In the genomic region with DNA sequence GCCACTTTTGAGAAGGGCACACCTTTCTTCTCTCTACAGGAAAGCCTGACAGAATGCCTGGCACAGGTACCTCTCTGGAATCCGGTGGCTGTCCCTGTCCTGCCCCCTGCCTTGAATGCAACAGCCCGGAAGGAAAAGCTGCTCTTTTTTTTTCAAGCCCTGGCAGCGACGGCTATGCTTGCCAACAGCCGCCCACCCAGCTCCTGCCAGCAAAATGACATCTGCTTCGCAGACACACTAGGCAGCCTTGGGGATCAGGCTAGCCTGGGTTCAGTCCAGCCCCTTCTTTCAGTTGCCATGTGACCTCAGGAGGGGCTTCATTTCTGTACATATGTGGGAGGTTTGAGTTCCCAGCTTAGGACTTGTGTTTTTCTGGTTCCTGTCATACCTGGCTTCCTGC, we compare ENCODE assay signal across 11 mouse cellular contexts. TPM values are rescaled to one million over a fixed set of nuclear protein-coding genes. Genes with fewer than 3 reads are reported as not detected.
DNase-seq lines count a peak whose midpoint lies in the region; ATAC-seq and TF ChIP-seq lines count a peak whose summit lies in the region.
"Had no signal": no experiment of that assay in that cellular context is flagged by ENCODE, and none has a peak within 500 bp of the region (broad histone marks: within the 10 kb centered on the region; RNA-seq: fewer than 3 reads in every experiment).

No protein-coding gene starts in this region.

- H3K4me3 ChIP-seq in liver, postnatal 0 days (ENCODE audit: low read depth, low read length) = no peak overlapping the region
- H3K4me3 ChIP-seq: heart, embryonic 15.5 days; neural tube, embryonic 15.5 days had no signal

- peak; percentile 59 for DNase-seq in cerebellum, adult 11-12 months
- DNase-seq in lung, postnatal 10 days = peak; percentile 8
- DNase-seq in lung, postnatal 14 days = no peak
- DNase-seq in layer of hippocampus, adult 8-10 months (ENCODE audit: low spot score in 2 of 2) = peak; percentile 37 to 64
- DNase-seq in right cerebral cortex, postnatal 14 days = peak; percentile 49
- no peak for DNase-seq in liver, postnatal 0 days
- no peak for DNase-seq in gastrocnemius, postnatal 25 days

- no peaks in the 10 kb centered on the region for H3K36me3 ChIP-seq in liver, postnatal 0 days (replicated peaks; ENCODE audit: insufficient read depth, low read length)
- H3K36me3 ChIP-seq: heart, embryonic 15.5 days; neural tube, embryonic 15.5 days had no signal

- no peak for TF ChIP-seq CTCF in liver, postnatal 0 days (IDR thresholded peaks at IDR 0.05; ENCODE audit: low read depth)

- no peaks in the 10 kb centered on the region for H3K9me3 ChIP-seq in liver, postnatal 0 days (ENCODE audit: low read length)
- H3K9me3 ChIP-seq: heart, embryonic 15.5 days; neural tube, embryonic 15.5 days had no signal

- no peaks in the 10 kb centered on the region for H3K4me1 ChIP-seq in liver, postnatal 0 days (ENCODE audit: insufficient read depth)

- H3K27ac ChIP-seq in liver, postnatal 0 days (ENCODE audit: low read depth) = no peak overlapping the region
- H3K27ac ChIP-seq: heart, embryonic 15.5 days; macrophage; neural tube, embryonic 15.5 days had no signal

- no peak for ATAC-seq in cerebellum, adult (ENCODE audit: insufficient number of reproducible peaks, low FRiP score, low TSS enrichment)
- no peak for ATAC-seq in liver, postnatal 0 days

- no peak for TF ChIP-seq EP300 in liver, postnatal 0 days (IDR thresholded peaks at IDR 0.05; ENCODE audit: low read depth)

- H3K4me2 ChIP-seq in liver, postnatal 0 days (ENCODE audit: low read depth, low read length) = no peak overlapping the region
- H3K4me2 ChIP-seq: heart, embryonic 15.5 days; neural tube, embryonic 15.5 days had no signal

- 77% methylated on average over 6 of the region's 6 CpGs for WGBS in liver, postnatal 0 days (ENCODE audit: insufficient replicate concordance)

- H3K27me3 ChIP-seq in liver, postnatal 0 days (ENCODE audit: insufficient read depth, low read length) = no peaks in the 10 kb centered on the region
- H3K27me3 ChIP-seq: heart, embryonic 15.5 days; neural tube, embryonic 15.5 days had no signal

- H3K9ac ChIP-seq in liver, postnatal 0 days (replicated peaks) = no peak overlapping the region
- H3K9ac ChIP-seq: heart, embryonic 15.5 days; neural tube, embryonic 15.5 days had no signal

RNA-seq across cellular contexts. Expression of a gene that starts 9.4 kb away (rescaled TPM):
- total RNA-seq in layer of hippocampus, adult 8-10 months (2022) = 10 to 100 TPM; 18.7 to 22.9 (median 20.5) TPM
- 0.06 and 0.21 TPM in 2 replicates for polyA plus RNA-seq in liver, postnatal 0 days (2015; fragmentation: Nextera tagmentation; extraction: Ambion mirVana)
- total RNA-seq in gastrocnemius, postnatal 25 days (2021) = 100 to 1,000 TPM; 200 to 220 TPM
- polyA plus RNA-seq: macrophage had no signal

Comparison
In these comparisons a context has a peak if more than half of its experiments do, and no peak if none do; other contexts are left out.
1. DNase-seq: peak in cerebellum, adult 11-12 months (single experiment), lung, postnatal 10 days (single experiment), layer of hippocampus, adult 8-10 months (2 of 2) and right cerebral cortex, postnatal 14 days (single experiment); none in lung, postnatal 14 days (single experiment), liver, postnatal 0 days (single experiment) and gastrocnemius, postnatal 25 days (single experiment).
2. RNA of a gene that starts 9.4 kb away (total RNA-seq): 200 to 220 TPM in gastrocnemius, postnatal 25 days; 18.7 to 22.9 TPM in layer of hippocampus, adult 8-10 months; every median in the first group is over 4 times any median in the second.